Mouse (Mus musculus) stomach, embryonic 16.5 days (tissue): ENCODE measurements around the gene Dnajc6. TPM values are rescaled to one million over a fixed set of nuclear protein-coding genes. Genes with fewer than 3 reads are reported as not detected.

ENCODE experiments used
- ATAC-seq: fragments of 200-750 bp; cut with Nextera tagmentation; 2 replicates; pipeline ENCODE4 v1.8.0; 2017; ENCODE audit warnings: moderate number of reproducible peaks, moderate TSS enrichment; ENCODE audit not compliant: insufficient read depth, low FRiP score
- H3K27ac ChIP-seq: fragments of 300-500 bp; sonication (generic); 2 replicates; pipeline ENCODE4 v1.5.1; 2014; ENCODE audit warnings: low read length
- H3K27me3 ChIP-seq: fragments of 300-500 bp; sonication (generic); 2 replicates; pipeline ENCODE4 v1.6.1; 2014; ENCODE audit warnings: low read length, control low read depth, mixed read lengths; ENCODE audit not compliant: control insufficient read depth, insufficient read depth
- H3K36me3 ChIP-seq: fragments of 300-500 bp; sonication (generic); 2 replicates; pipeline ENCODE4 v1.6.1; 2014; ENCODE audit warnings: low read length; ENCODE audit not compliant: control insufficient read depth, insufficient read depth
- H3K4me1 ChIP-seq: fragments of 300-500 bp; sonication (generic); 2 replicates; pipeline ENCODE4 v1.6.1; 2014; ENCODE audit warnings: low read length, control low read depth, mixed read lengths; ENCODE audit not compliant: control insufficient read depth, insufficient read depth
- H3K4me2 ChIP-seq: fragments of 300-500 bp; sonication (generic); 2 replicates; pipeline ENCODE4 v1.6.1; 2014; ENCODE audit warnings: low read depth, low read length, mixed read lengths
- H3K4me3 ChIP-seq: fragments of 300-500 bp; sonication (generic); replicated peaks from 2 replicates; pipeline ENCODE4 v1.5.1; 2014; ENCODE audit warnings: mild to moderate bottlenecking, low read length
- H3K9ac ChIP-seq: fragments of 300-500 bp; sonication (generic); 2 replicates; pipeline ENCODE4 v1.6.1; 2014; ENCODE audit warnings: low read length
- H3K9me3 ChIP-seq: fragments of 300-500 bp; sonication (generic); replicated peaks from 2 replicates; pipeline ENCODE4 v1.6.1; 2016; ENCODE audit warnings: low read length, control low read depth; ENCODE audit not compliant: control insufficient read depth
- WGBS: fragments of 180-500 bp; shearing (Covaris S2); extraction: QIAGEN DNeasy Blood & Tissue Kit; methylation state at CpG from one replicate; pipeline ENCODE4 v1.1.7; 2014; 5-methylcytosine and 5-hydroxymethylcytosine counted together
- polyA plus RNA-seq: library from polyadenylated mRNA; unstranded; fragments of >200 nt; fragmentation: Nextera tagmentation; extraction: Ambion mirVana; gene quantifications from 2 replicates; pipeline ENCODE4 v1.2.1, GENCODE M21; 2015

Dnajc6 gene
- polyA plus RNA-seq, 1 experiment from 2014 or later = 1.5 TPM

GRCm38 (mm10) chr4:101549958-101550591, 53.6 kb downstream of the Dnajc6 start:
- Histone ChIP-seq H3K4me3 (peak overlapping the region; percentile 40), H3K9me3 (no peaks in the 10 kb centered on the region), H3K27me3 (peaks cover 16% of the 10 kb centered on the region; the same call in 1 of the 2 replicates), H3K4me1 (peaks cover 13% of the 10 kb centered on the region), H3K9ac (no peak overlapping the region), H3K27ac (no peak overlapping the region), H3K4me2 (peak overlapping the region; percentile 73), H3K36me3 (no peaks in the 10 kb centered on the region)
- WGBS = 1% methylated on average over 33 of the region's 33 CpGs
- ATAC-seq = peak; percentile 82

- no peak overlapping the region for H3K27ac ChIP-seq
- peak overlapping the region; percentile 73 for H3K4me2 ChIP-seq
- H3K27me3 ChIP-seq = peaks cover 16% of the 10 kb centered on the region; the same call in 1 of the 2 replicates
- peaks cover 13% of the 10 kb centered on the region for H3K4me1 ChIP-seq
- no peak overlapping the region for H3K9ac ChIP-seq
- ATAC-seq = peak; percentile 87
- no peaks in the 10 kb centered on the region for H3K9me3 ChIP-seq
- H3K36me3 ChIP-seq = no peaks in the 10 kb centered on the region
- under 1% methylated on average over 33 of the region's 33 CpGs for WGBS
- H3K4me3 ChIP-seq = peak overlapping the region; percentile 40
These were observed 54.3 kb downstream of the Dnajc6 start for GRCm38 (mm10) chr4:101550671-101551161.

GRCm38 (mm10) chr4:101551425-101551824, 55.0 kb downstream of the Dnajc6 start:
- Histone ChIP-seq H3K27ac (no peak overlapping the region), H3K27me3 (peaks cover 16% of the 10 kb centered on the region; the same call in 1 of the 2 replicates), H3K9me3 (no peaks in the 10 kb centered on the region), H3K9ac (no peak overlapping the region), H3K36me3 (no peaks in the 10 kb centered on the region), H3K4me2 (no peak overlapping the region), H3K4me3 (no peak overlapping the region), H3K4me1 (peaks cover 13% of the 10 kb centered on the region)
- 20% methylated on average over 4 of the region's 4 CpGs for WGBS
- no peak for ATAC-seq

GRCm38 (mm10) chr4:101552372-101552771, 55.9 kb downstream of the Dnajc6 start:
- H3K4me1 ChIP-seq = peaks cover 13% of the 10 kb centered on the region
- H3K9ac ChIP-seq = no peak overlapping the region
- ATAC-seq = no peak
- H3K4me3 ChIP-seq = no peak overlapping the region
- H3K4me2 ChIP-seq = no peak overlapping the region
- 24% methylated on average over 5 of the region's 5 CpGs for WGBS
- peaks cover 16% of the 10 kb centered on the region; the same call in 1 of the 2 replicates for H3K27me3 ChIP-seq
- H3K9me3 ChIP-seq = no peaks in the 10 kb centered on the region
- no peaks in the 10 kb centered on the region for H3K36me3 ChIP-seq
- H3K27ac ChIP-seq = no peak overlapping the region

GRCm38 (mm10) chr4:101555016-101555415, 58.6 kb downstream of the Dnajc6 start:
- no peak for ATAC-seq
- WGBS = 74% methylated on average over 4 of the region's 4 CpGs
- peaks cover 13% of the 10 kb centered on the region; the same call in 1 of the 2 replicates for H3K27me3 ChIP-seq

GRCm38 (mm10) chr4:101560137-101560536, 63.7 kb downstream of the Dnajc6 start:
- 74% methylated on average over 4 of the region's 4 CpGs for WGBS
- H3K4me1 ChIP-seq = no peaks in the 10 kb centered on the region
- no peak for ATAC-seq
- no peak overlapping the region for H3K9ac ChIP-seq
- H3K4me3 ChIP-seq = no peak overlapping the region
- H3K36me3 ChIP-seq = no peaks in the 10 kb centered on the region
- no peaks in the 10 kb centered on the region for H3K9me3 ChIP-seq
- H3K4me2 ChIP-seq = no peak overlapping the region
- no peaks in the 10 kb centered on the region for H3K27me3 ChIP-seq
- H3K27ac ChIP-seq = no peak overlapping the region

More at GRCm38 (mm10) chr4:101555016-101555415, 58.6 kb downstream of the Dnajc6 start:
- no peak overlapping the region for H3K4me2 ChIP-seq
- H3K9ac ChIP-seq = no peak overlapping the region
- peaks cover 10% of the 10 kb centered on the region for H3K4me1 ChIP-seq
- no peaks in the 10 kb centered on the region for H3K9me3 ChIP-seq
- no peak overlapping the region for H3K4me3 ChIP-seq
- H3K27ac ChIP-seq = no peak overlapping the region
- H3K36me3 ChIP-seq = no peaks in the 10 kb centered on the region

GRCm38 (mm10) chr4:101562836-101563235, 66.4 kb downstream of the Dnajc6 start:
- Histone ChIP-seq H3K36me3 (no peaks in the 10 kb centered on the region), H3K4me1 (no peaks in the 10 kb centered on the region), H3K9ac (no peak overlapping the region), H3K27ac (no peak overlapping the region), H3K27me3 (no peaks in the 10 kb centered on the region), H3K9me3 (no peaks in the 10 kb centered on the region), H3K4me3 (no peak overlapping the region), H3K4me2 (no peak overlapping the region)
- WGBS = 85% methylated on average over 7 of the region's 7 CpGs
- ATAC-seq = no peak

- 91% methylated on average over 5 of the region's 5 CpGs for WGBS
- H3K9ac ChIP-seq = no peak overlapping the region
- no peaks in the 10 kb centered on the region for H3K9me3 ChIP-seq
- H3K27me3 ChIP-seq = no peaks in the 10 kb centered on the region
- ATAC-seq = no peak
- H3K36me3 ChIP-seq = no peaks in the 10 kb centered on the region
- no peak overlapping the region for H3K4me3 ChIP-seq
- H3K27ac ChIP-seq = no peak overlapping the region
- H3K4me1 ChIP-seq = no peaks in the 10 kb centered on the region
- no peak overlapping the region for H3K4me2 ChIP-seq
These were observed 67.2 kb downstream of the Dnajc6 start for GRCm38 (mm10) chr4:101563607-101564006.

- ATAC-seq = no peak
- 77% methylated on average over 4 of the region's 4 CpGs for WGBS
- Histone ChIP-seq H3K27me3 (no peaks in the 10 kb centered on the region), H3K9ac (no peak overlapping the region), H3K4me1 (no peaks in the 10 kb centered on the region), H3K9me3 (no peaks in the 10 kb centered on the region), H3K4me3 (no peak overlapping the region), H3K4me2 (no peak overlapping the region), H3K36me3 (no peaks in the 10 kb centered on the region), H3K27ac (no peak overlapping the region)
These were observed 68.4 kb downstream of the Dnajc6 start for GRCm38 (mm10) chr4:101564746-101565417.
